Mouse (Mus musculus): ENCODE data around the gene Gm11214. TPM values are rescaled to one million over a fixed set of nuclear protein-coding genes. Genes with fewer than 3 reads are reported as not detected.

Gm11214 gene
- polyA plus RNA-seq (2014; fragmentation: Nextera tagmentation; extraction: Ambion mirVana) = not detected in 2 replicates

DNA sequence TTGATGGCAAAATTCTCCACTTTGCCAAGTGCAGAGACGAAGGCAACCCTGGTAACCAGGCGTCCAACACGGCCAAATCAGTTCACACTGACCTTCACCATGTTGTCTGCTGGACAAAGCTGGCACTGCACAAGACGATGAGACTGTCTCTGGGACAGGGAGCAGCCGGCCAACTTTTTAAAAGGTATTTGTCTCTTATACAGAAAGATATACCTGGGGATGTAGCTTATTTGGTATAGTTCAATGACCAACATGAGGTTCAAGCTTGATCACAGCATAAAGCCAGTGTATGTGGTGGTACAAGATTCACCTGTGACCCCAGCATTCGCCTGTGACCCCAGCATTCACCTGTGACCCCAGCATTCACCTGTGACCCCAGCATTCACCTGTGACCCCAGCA is at the start of gene Gm11214:
TSS of gene Gm11214 (minus strand) at position 101 of the 400 bp plus-strand sequence.
- no peak for ATAC-seq (ENCODE audit: insufficient number of reproducible peaks, insufficient read depth, low FRiP score, low read depth)

DNA sequence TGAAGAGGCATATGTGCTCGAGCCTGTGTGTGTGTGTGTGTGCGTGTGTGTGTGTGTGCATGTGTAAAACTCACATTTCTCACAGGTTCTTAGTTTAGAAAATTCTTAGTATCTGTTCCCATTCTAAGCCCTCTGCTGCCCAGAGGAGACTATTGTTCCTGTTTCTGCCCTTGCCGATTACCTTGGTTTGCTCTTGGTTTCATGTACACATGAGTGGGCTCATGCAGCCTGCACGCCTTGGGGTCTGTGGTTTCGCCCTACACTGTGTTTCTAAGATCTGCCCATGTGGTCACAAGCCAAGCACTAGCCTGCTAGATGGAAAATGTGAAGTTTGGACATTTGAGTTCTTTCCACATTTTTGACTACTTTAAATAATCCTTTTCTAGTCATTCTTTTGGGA is 48.7 kb upstream of the Gm11214 start:
- Histone ChIP-seq H3K27me3 (ENCODE audit: control insufficient read depth, insufficient read depth, low read length) (no peaks in the 10 kb centered on the region), H3K36me3 (ENCODE audit: control insufficient read depth, insufficient read depth, low read length) (no peaks in the 10 kb centered on the region), H3K27ac (ENCODE audit: low read length) (no peak overlapping the region), H3K4me1 (ENCODE audit: control insufficient read depth, insufficient read depth, low read length) (no peaks in the 10 kb centered on the region), H3K9ac (replicated peaks; ENCODE audit: low read depth, low read length) (no peak overlapping the region), H3K4me2 (replicated peaks; ENCODE audit: low read depth, low read length) (no peak overlapping the region), H3K4me3 (ENCODE audit: low read depth, low read length) (no peak overlapping the region), H3K9me3 (ENCODE audit: control insufficient read depth, low read depth, low read length) (no peaks in the 10 kb centered on the region)
- ATAC-seq (ENCODE audit: insufficient number of reproducible peaks, insufficient read depth, low FRiP score, low read depth) = no peak
- WGBS = 88% methylated on average over 5 of the region's 5 CpGs

More for the DNA sequence above, at the start of gene Gm11214:
- no peak within 1 kb of the TSS for H3K27ac ChIP-seq (ENCODE audit: low read length)
- no peaks in the 10 kb centered on the region for H3K27me3 ChIP-seq (ENCODE audit: control insufficient read depth, insufficient read depth, low read length)
- no peak within 1 kb of the TSS for H3K4me2 ChIP-seq (replicated peaks; ENCODE audit: low read depth, low read length)
- WGBS = 95% methylated on average over 6 of the region's 6 CpGs
- no peaks in the 10 kb centered on the region for H3K4me1 ChIP-seq (ENCODE audit: control insufficient read depth, insufficient read depth, low read length)
- H3K9me3 ChIP-seq (ENCODE audit: control insufficient read depth, low read depth, low read length) = no peaks in the 10 kb centered on the region
- no peak within 1 kb of the TSS for H3K9ac ChIP-seq (replicated peaks; ENCODE audit: low read depth, low read length)
- H3K4me3 ChIP-seq (ENCODE audit: low read depth, low read length) = no peak within 1 kb of the TSS
- no peaks in the 10 kb centered on the region for H3K36me3 ChIP-seq (ENCODE audit: control insufficient read depth, insufficient read depth, low read length)

DNA sequence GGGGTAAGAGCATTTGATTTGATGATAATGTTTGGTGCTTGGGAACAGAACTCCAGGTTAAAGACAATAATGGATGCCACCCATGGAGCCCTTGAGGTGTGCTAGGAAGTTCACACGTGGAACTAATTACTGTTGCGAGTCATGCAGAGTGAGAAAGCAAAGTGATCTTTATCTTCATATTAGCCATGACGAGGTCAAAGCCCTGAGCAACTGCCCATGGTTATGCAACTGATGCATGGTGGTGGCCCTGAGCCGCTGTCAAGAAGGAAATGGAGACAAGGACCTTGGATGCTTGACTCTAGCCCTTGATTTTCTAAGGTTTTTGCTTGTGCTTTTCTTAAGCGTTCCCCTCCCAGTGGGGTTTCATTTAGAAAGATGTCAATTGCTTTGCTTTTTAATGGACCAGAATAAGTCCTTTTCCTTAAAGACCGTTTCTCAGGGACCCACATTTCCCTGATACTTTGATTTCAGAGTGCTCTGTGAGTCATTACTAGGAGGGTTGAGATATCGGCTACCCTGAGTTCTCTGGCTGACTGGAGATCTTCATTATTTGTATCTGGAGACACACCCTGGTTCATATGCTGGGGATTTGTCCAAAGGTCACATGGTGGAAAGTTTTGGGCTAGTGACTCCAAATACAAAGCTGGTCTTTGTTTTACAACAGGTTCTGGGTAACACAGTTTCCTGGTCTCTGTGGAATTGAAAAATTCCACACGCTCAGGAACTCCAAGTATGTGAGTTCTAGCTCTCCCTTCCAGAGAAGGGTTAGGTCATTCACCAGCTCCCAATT is 47.4 kb upstream of the Gm11214 start:
- Histone ChIP-seq H3K9ac (replicated peaks; ENCODE audit: low read depth, low read length) (no peak overlapping the region), H3K27me3 (ENCODE audit: control insufficient read depth, insufficient read depth, low read length) (no peaks in the 10 kb centered on the region), H3K27ac (ENCODE audit: low read length) (no peak overlapping the region), H3K4me2 (replicated peaks; ENCODE audit: low read depth, low read length) (no peak overlapping the region), H3K4me3 (ENCODE audit: low read depth, low read length) (no peak overlapping the region), H3K4me1 (ENCODE audit: control insufficient read depth, insufficient read depth, low read length) (no peaks in the 10 kb centered on the region), H3K9me3 (ENCODE audit: control insufficient read depth, low read depth, low read length) (no peaks in the 10 kb centered on the region), H3K36me3 (ENCODE audit: control insufficient read depth, insufficient read depth, low read length) (no peaks in the 10 kb centered on the region)
- 82% methylated on average over 8 of the region's 8 CpGs for WGBS
- ATAC-seq (ENCODE audit: insufficient number of reproducible peaks, insufficient read depth, low FRiP score, low read depth) = no peak

DNA sequence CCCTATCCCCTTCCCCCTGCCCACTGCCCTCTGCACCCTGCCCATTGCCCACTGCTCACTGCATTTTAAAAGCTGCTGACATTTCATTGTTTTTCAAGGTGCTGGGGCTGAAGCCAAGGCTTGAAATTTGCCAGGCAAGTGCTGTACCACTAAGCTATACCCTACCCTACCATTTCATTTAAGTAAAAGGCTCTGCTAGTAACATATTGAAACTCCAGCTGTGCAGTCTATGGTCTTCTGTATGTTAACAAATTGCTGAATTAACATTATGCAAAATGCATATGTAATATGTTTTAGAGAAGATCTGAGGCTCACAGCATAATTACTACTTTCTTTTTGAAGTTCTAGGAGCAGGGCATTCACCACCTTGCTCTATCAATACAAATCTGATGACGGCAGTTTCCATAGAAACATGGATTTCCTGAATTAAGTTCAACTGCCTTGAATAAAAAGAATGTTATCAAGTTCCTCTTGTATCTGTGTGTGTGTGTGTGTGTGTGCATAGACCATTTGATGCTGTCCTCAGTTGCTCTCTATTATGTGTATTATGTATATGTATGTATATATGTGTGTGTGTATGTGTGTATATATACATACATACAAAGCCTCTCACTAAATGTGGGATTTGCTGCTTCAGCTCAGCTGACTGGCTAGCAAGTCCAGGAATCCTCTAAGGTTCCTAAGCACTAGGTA is 43.2 kb upstream of the Gm11214 start:
- no peak for ATAC-seq (ENCODE audit: insufficient number of reproducible peaks, insufficient read depth, low FRiP score, low read depth)
- Histone ChIP-seq H3K27me3 (ENCODE audit: control insufficient read depth, insufficient read depth, low read length) (no peaks in the 10 kb centered on the region), H3K4me1 (ENCODE audit: control insufficient read depth, insufficient read depth, low read length) (no peaks in the 10 kb centered on the region), H3K9me3 (ENCODE audit: control insufficient read depth, low read depth, low read length) (no peaks in the 10 kb centered on the region), H3K27ac (ENCODE audit: low read length) (no peak overlapping the region), H3K4me3 (ENCODE audit: low read depth, low read length) (no peak overlapping the region), H3K36me3 (ENCODE audit: control insufficient read depth, insufficient read depth, low read length) (no peaks in the 10 kb centered on the region), H3K9ac (replicated peaks; ENCODE audit: low read depth, low read length) (no peak overlapping the region), H3K4me2 (replicated peaks; ENCODE audit: low read depth, low read length) (no peak overlapping the region)
- WGBS = 84% methylated on average over 1 of the region's 1 CpGs

DNA sequence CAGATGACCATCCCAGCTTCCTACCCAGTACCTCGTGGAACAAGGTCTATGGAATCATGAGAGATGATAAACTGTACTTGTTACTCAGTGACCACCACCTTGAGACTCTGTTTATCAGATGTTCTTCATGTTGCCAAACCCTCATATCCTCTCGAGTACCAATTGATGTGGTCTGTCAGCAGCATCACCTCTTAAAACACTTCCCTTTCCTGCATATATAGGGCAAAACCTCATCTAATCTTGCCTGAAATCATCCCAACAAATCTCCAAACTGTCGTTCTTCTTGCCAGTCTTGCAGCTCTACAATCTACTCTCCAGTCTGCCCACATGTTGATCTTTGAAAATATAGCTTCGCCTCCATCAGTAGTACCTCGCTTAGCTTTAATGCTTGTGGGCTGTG is 41.1 kb upstream of the Gm11214 start:
- Histone ChIP-seq H3K27ac (ENCODE audit: low read length) (no peak overlapping the region), H3K9me3 (ENCODE audit: control insufficient read depth, low read depth, low read length) (no peaks in the 10 kb centered on the region), H3K4me1 (ENCODE audit: control insufficient read depth, insufficient read depth, low read length) (no peaks in the 10 kb centered on the region), H3K36me3 (ENCODE audit: control insufficient read depth, insufficient read depth, low read length) (no peaks in the 10 kb centered on the region), H3K9ac (replicated peaks; ENCODE audit: low read depth, low read length) (no peak overlapping the region), H3K4me3 (ENCODE audit: low read depth, low read length) (no peak overlapping the region), H3K27me3 (ENCODE audit: control insufficient read depth, insufficient read depth, low read length) (no peaks in the 10 kb centered on the region), H3K4me2 (replicated peaks; ENCODE audit: low read depth, low read length) (no peak overlapping the region)
- WGBS = 74% methylated on average over 5 of the region's 5 CpGs
- no peak for ATAC-seq (ENCODE audit: insufficient number of reproducible peaks, insufficient read depth, low FRiP score, low read depth)

DNA sequence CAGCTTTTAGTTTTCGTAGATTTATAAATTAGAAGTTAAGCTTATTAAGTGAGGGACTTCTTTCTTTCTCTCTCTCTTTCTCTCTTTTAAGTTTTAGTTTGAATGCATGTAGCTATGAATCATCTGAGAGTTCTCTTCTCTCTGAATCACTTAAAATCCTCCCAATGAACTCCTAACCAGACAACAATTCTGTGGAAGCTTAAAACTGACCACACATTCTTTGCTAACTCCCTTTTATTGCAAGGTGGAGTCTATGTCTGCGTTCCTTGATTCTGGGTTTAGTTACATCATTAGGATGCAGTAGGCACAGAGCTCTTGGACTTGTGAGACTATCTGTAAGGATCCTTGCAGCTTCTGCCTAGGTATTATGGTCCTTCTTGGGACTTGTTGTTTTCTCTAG is 40.5 kb upstream of the Gm11214 start:
- WGBS = 86% methylated on average over 2 of the region's 2 CpGs
- no peak overlapping the region for H3K9ac ChIP-seq (replicated peaks; ENCODE audit: low read depth, low read length)
- H3K4me2 ChIP-seq (replicated peaks; ENCODE audit: low read depth, low read length) = no peak overlapping the region
- H3K4me3 ChIP-seq (ENCODE audit: low read depth, low read length) = no peak overlapping the region
- no peaks in the 10 kb centered on the region for H3K4me1 ChIP-seq (ENCODE audit: control insufficient read depth, insufficient read depth, low read length)
- ATAC-seq (ENCODE audit: insufficient number of reproducible peaks, insufficient read depth, low FRiP score, low read depth) = no peak
- no peak overlapping the region for H3K27ac ChIP-seq (ENCODE audit: low read length)
- no peaks in the 10 kb centered on the region for H3K36me3 ChIP-seq (ENCODE audit: control insufficient read depth, insufficient read depth, low read length)
- no peaks in the 10 kb centered on the region for H3K27me3 ChIP-seq (ENCODE audit: control insufficient read depth, insufficient read depth, low read length)
- H3K9me3 ChIP-seq (ENCODE audit: control insufficient read depth, low read depth, low read length) = no peaks in the 10 kb centered on the region

DNA sequence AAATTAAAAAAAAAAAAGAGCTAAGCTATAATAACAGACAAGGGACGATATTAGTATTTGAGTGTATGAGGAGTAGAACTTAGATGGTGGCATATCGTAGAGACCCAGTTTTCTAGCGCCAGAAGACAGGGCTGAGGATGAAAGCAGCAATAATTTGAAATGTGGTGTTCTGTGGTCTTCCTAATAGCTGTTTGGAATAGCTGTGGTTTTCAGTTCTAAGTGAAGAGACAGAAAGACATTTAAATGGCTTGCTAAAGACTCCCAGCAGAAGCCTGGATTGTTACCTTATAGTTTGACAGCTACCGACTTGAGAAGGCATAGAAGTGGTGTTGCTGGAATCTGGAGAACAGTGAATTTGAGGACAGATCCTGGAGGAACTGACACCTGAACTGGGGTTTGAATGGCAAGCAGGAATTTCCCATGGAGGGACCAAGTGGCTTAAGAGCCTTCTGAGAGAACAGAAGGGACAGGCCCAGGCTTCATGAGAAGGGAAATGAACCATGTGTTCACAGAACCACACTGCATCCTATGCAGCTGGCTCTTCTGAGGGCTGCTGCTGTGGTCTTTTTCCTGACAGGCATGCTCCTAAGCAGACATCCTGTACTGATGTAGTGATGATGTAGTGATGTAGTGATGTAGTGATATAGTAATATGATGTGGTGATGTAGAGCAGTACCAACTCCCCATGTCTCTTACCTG is 39.0 kb upstream of the Gm11214 start:
- H3K27me3 ChIP-seq (ENCODE audit: control insufficient read depth, insufficient read depth, low read length) = no peaks in the 10 kb centered on the region
- H3K27ac ChIP-seq (ENCODE audit: low read length) = no peak overlapping the region
- no peaks in the 10 kb centered on the region for H3K4me1 ChIP-seq (ENCODE audit: control insufficient read depth, insufficient read depth, low read length)
- 90% methylated on average over 4 of the region's 4 CpGs for WGBS
- H3K4me3 ChIP-seq (ENCODE audit: low read depth, low read length) = no peak overlapping the region
- H3K36me3 ChIP-seq (ENCODE audit: control insufficient read depth, insufficient read depth, low read length) = no peaks in the 10 kb centered on the region
- H3K9ac ChIP-seq (replicated peaks; ENCODE audit: low read depth, low read length) = no peak overlapping the region
- no peaks in the 10 kb centered on the region for H3K9me3 ChIP-seq (ENCODE audit: control insufficient read depth, low read depth, low read length)
- H3K4me2 ChIP-seq (replicated peaks; ENCODE audit: low read depth, low read length) = no peak overlapping the region
- no peak for ATAC-seq (ENCODE audit: insufficient number of reproducible peaks, insufficient read depth, low FRiP score, low read depth)

DNA sequence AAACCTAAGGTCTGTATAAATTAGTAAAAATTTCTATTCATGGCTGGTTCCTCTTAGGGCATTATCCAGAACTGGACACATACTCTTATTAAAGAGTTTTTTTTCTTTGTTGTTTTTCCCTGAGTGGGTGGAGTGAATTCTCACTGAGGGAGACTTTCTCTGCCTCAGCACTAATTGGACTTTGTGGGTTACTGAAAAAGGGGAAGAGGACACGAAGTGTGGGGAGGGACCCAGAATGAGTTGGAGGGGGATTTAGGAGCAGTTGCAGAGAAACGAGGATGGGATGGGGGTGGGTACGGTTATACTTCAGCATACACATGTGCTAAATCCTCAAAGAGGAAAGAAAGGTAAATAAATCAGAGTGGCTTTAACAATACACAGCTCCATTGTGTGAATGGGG is 36.6 kb upstream of the Gm11214 start:
- Histone ChIP-seq H3K27me3 (ENCODE audit: control insufficient read depth, insufficient read depth, low read length) (no peaks in the 10 kb centered on the region), H3K4me2 (replicated peaks; ENCODE audit: low read depth, low read length) (no peak overlapping the region), H3K4me1 (ENCODE audit: control insufficient read depth, insufficient read depth, low read length) (no peaks in the 10 kb centered on the region), H3K9me3 (ENCODE audit: control insufficient read depth, low read depth, low read length) (no peaks in the 10 kb centered on the region), H3K9ac (replicated peaks; ENCODE audit: low read depth, low read length) (no peak overlapping the region), H3K27ac (ENCODE audit: low read length) (no peak overlapping the region), H3K36me3 (ENCODE audit: control insufficient read depth, insufficient read depth, low read length) (no peaks in the 10 kb centered on the region), H3K4me3 (ENCODE audit: low read depth, low read length) (no peak overlapping the region)
- ATAC-seq (ENCODE audit: insufficient number of reproducible peaks, insufficient read depth, low FRiP score, low read depth) = no peak
- 32% methylated on average over 3 of the region's 3 CpGs for WGBS

Data from stomach, embryonic 14.5 days (tissue).